Mouse (Mus musculus): ENCODE data around the gene B3gnt9. TPM values are rescaled to one million over a fixed set of nuclear protein-coding genes. Genes with fewer than 3 reads are reported as not detected.
"Not testable (repeated sequence)": the region's sequence is repeated elsewhere in the genome, so short reads cannot be mapped to it uniquely, and the experiment has no call there.

Gene B3gnt9
- total and polyA plus RNA-seq, 2 experiments from 2014 or later, result 6.8 to 11.4 TPM

DNA sequence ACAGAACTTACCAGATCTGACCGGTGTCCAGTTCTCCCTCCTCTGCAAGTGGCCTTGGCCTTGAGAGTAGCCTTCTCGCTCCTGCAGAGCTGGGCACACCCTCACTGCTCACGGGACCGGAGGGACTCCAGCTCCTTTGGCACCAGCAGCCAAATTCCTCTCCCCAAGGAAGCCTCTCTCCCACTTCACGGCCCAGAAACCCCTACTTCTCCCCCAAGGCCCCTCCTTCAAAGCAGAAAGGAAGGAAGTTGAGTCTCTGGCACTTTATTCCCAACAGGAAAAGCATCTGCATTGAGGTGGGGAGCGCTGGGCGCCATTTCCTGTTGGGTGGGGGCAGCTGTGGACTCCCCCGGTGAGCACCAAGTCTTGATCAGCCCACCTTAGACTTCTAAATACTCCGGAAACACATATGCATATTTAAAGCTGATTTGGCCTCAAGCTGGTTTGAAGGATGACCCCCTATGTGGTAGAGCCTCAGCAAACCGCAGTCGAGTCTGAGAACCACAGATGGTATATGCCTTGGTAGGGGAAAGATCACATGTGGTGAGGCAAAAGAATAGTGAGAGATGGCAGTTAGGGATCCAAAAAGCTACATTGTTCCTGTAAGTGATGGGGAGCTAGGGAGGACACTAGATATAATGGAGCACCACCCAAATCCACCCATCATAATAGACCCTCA is 41.1 kb upstream of the B3gnt9 start, which contains the start of gene Exoc3l:
Exoc3l (minus strand) TSS at position 207 of the 679 bp plus-strand sequence.
- Histone ChIP-seq H3K4me2 (ENCODE audit: low read depth) (peak within 1 kb of the TSS; percentile 89; the same call in 1 of the 2 replicates), H3K9ac (no peak within 1 kb of the TSS; the same call in 1 of the 2 replicates), H3K27ac (ENCODE audit: low read depth, low read length) (no peak within 1 kb of the TSS), H3K9me3 (ENCODE audit: low read length) (no peaks in the 10 kb centered on the region), H3K27me3 (ENCODE audit: insufficient read depth, low read length) (no peaks in the 10 kb centered on the region), H3K4me3 (ENCODE audit: low read depth, low read length) (no peak within 1 kb of the TSS), H3K36me3 (ENCODE audit: insufficient read depth) (peaks cover 13% of the 10 kb centered on the region), H3K4me1 (ENCODE audit: insufficient read depth) (peaks cover 11% of the 10 kb centered on the region; the same call in 1 of the 2 replicates)
- 76% methylated on average over 11 of the region's 11 CpGs for WGBS
- ATAC-seq (no peak), DNase-seq (no peak)
- no peak for TF ChIP-seq CTCF (IDR thresholded peaks at IDR 0.05; ENCODE audit: low read depth)

DNA sequence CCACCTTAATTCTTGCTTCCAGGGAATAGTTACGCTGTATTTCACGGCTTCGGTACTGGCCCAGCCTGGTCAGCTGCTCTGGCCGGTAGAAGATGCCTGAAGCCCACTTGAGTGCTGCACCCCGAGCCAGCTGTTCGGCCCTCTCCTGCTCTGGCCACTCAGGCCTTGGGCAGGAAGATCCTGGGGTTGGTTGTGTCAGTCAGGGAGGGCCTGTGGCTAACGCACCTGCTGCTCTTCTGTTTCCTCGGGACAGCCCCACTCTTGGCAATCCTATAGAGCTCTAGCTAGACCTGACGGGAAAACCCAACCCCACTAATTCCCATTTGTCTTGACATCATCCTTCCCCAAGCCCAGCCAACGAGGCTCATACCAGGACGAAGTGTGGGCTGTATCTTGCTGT is 40.3 kb upstream of the B3gnt9 start:
- no peak for ATAC-seq

GRCm38 (mm10) chr8:105294776-105295175 is 39.8 kb upstream of the B3gnt9 start:
- Histone ChIP-seq H3K9ac (no peak overlapping the region), H3K4me2 (ENCODE audit: low read depth) (no peak overlapping the region), H3K9me3 (ENCODE audit: low read length) (no peaks in the 10 kb centered on the region), H3K4me3 (ENCODE audit: low read depth, low read length) (no peak overlapping the region), H3K27me3 (ENCODE audit: insufficient read depth, low read length) (no peaks in the 10 kb centered on the region), H3K36me3 (ENCODE audit: insufficient read depth) (peaks cover under 1% of the 10 kb centered on the region), H3K27ac (ENCODE audit: low read depth, low read length) (no peak overlapping the region), H3K4me1 (ENCODE audit: insufficient read depth) (peaks cover 22% of the 10 kb centered on the region)
- TF ChIP-seq CTCF (IDR thresholded peaks at IDR 0.05; ENCODE audit: low read depth), result no peak
- no peak for ATAC-seq
- DNase-seq, result no peak
- 61% methylated on average over 9 of the region's 9 CpGs for WGBS

More for the DNA sequence above, 40.3 kb upstream of the B3gnt9 start:
- no peaks in the 10 kb centered on the region for H3K9me3 ChIP-seq (ENCODE audit: low read length)
- no peak overlapping the region for H3K27ac ChIP-seq (ENCODE audit: low read depth, low read length)
- WGBS, result 72% methylated on average over 11 of the region's 11 CpGs
- peaks cover 19% of the 10 kb centered on the region for H3K4me1 ChIP-seq (ENCODE audit: insufficient read depth)
- no peak for DNase-seq
- H3K4me2 ChIP-seq (ENCODE audit: low read depth), result no peak overlapping the region
- no peak for TF ChIP-seq CTCF (IDR thresholded peaks at IDR 0.05; ENCODE audit: low read depth)
- H3K36me3 ChIP-seq (ENCODE audit: insufficient read depth), result peaks cover 5% of the 10 kb centered on the region
- H3K4me3 ChIP-seq (ENCODE audit: low read depth, low read length), result no peak overlapping the region
- no peak overlapping the region for H3K9ac ChIP-seq
- H3K27me3 ChIP-seq (ENCODE audit: insufficient read depth, low read length), result no peaks in the 10 kb centered on the region

DNA sequence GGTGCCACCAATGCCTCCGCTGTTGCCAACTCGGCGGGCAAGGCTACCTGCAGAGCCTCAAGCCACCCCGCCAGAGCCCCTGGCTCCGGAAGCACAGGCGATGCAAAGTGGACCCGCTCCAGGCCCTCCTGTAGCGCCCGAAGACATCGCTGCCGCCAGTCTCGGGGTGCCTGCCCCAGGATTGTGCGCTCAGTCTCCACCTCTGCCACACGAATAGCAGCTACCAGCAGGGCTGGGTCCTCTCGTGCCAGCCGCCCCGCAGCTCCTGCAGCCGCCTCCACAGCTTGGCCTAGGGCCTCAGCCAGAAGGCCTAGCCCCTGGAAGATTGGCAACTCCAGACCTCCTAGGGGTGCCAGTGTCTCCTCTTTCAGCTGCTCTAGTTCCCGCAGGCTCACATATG is 38.5 kb upstream of the B3gnt9 start:
- H3K4me3 ChIP-seq (ENCODE audit: low read depth, low read length), result no peak overlapping the region
- DNase-seq (no peak), ATAC-seq (no peak)
- no peak overlapping the region for H3K27ac ChIP-seq (ENCODE audit: low read depth, low read length)
- no peak overlapping the region for H3K9ac ChIP-seq
- H3K9me3 ChIP-seq (ENCODE audit: low read length), result no peaks in the 10 kb centered on the region
- no peaks in the 10 kb centered on the region for H3K36me3 ChIP-seq (ENCODE audit: insufficient read depth)
- no peak for TF ChIP-seq CTCF (IDR thresholded peaks at IDR 0.05; ENCODE audit: low read depth)
- 74% methylated on average over 19 of the region's 19 CpGs for WGBS
- no peaks in the 10 kb centered on the region for H3K27me3 ChIP-seq (ENCODE audit: insufficient read depth, low read length)
- H3K4me2 ChIP-seq (ENCODE audit: low read depth), result no peak overlapping the region
- H3K4me1 ChIP-seq (ENCODE audit: insufficient read depth), result peaks cover 16% of the 10 kb centered on the region

- ATAC-seq (no peak), DNase-seq (no peak)
- Histone ChIP-seq H3K27me3 (ENCODE audit: insufficient read depth, low read length) (no peaks in the 10 kb centered on the region), H3K36me3 (ENCODE audit: insufficient read depth) (no peaks in the 10 kb centered on the region), H3K4me1 (ENCODE audit: insufficient read depth) (peaks cover 17% of the 10 kb centered on the region), H3K9me3 (ENCODE audit: low read length) (no peaks in the 10 kb centered on the region), H3K4me3 (ENCODE audit: low read depth, low read length) (no peak overlapping the region), H3K4me2 (ENCODE audit: low read depth) (no peak overlapping the region), H3K9ac (no peak overlapping the region), H3K27ac (ENCODE audit: low read depth, low read length) (no peak overlapping the region)
- 87% methylated on average over 7 of the region's 7 CpGs for WGBS
- TF ChIP-seq CTCF (IDR thresholded peaks at IDR 0.05; ENCODE audit: low read depth), result no peak
Observed at GRCm38 (mm10) chr8:105292471-105292870, 37.5 kb upstream of the B3gnt9 start.

DNA sequence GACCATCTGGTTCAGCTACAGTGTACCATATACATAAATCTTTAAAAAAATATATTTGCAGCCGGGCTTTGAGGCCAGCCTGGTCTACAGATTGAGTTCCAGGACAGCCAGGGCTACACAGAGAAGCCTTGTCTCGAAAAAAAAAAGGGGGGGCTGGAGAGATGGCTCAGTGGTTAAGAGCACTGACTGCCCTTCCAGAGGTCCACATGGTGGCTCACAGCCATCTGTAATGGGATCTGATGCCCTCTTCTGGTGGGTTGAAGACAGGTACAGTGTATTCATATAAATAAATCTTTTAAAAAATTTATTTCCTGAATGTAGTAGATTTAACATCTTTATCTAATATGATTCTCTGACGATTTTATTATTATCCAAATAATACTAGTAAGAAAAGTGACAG is 36.8 kb upstream of the B3gnt9 start:
- WGBS, result 70% methylated on average over 3 of the region's 3 CpGs
- not testable (repeated sequence) for H3K4me2 ChIP-seq (ENCODE audit: low read depth)

DNA sequence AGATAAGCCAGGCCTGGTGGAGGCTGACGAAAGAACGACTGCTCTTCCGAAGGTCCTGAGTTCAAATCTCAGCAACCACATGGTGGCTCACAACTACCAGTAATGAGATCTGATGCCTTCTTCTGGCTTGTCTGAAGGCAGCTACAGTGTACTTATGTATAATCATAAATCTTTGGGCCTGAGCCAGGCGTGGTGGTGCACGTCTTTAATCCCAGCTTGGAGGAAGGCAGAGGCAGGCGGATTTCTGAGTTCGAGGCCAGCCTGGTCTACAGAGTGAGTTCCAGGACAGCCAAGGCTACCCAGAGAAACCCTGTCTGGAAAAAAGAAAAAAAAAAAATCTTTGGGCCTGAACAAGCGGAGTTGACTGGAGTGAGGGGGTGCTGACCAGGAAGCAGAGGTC is 36.4 kb upstream of the B3gnt9 start:
- 89% methylated on average over 8 of the region's 8 CpGs for WGBS
- H3K36me3 ChIP-seq (ENCODE audit: insufficient read depth); H3K9ac ChIP-seq: not testable (repeated sequence)

More for the DNA sequence above, 36.8 kb upstream of the B3gnt9 start:
- H3K27ac ChIP-seq (ENCODE audit: low read depth, low read length); ATAC-seq; H3K36me3 ChIP-seq (ENCODE audit: insufficient read depth); H3K4me3 ChIP-seq (ENCODE audit: low read depth, low read length); DNase-seq; H3K9ac ChIP-seq; H3K9me3 ChIP-seq (ENCODE audit: low read length); H3K27me3 ChIP-seq (ENCODE audit: insufficient read depth, low read length): not testable (repeated sequence)
- H3K4me1 ChIP-seq (ENCODE audit: insufficient read depth), result peaks cover 21% of the 10 kb centered on the region

More for the DNA sequence above, 36.4 kb upstream of the B3gnt9 start:
- H3K4me2 ChIP-seq (ENCODE audit: low read depth); DNase-seq; H3K27ac ChIP-seq (ENCODE audit: low read depth, low read length); H3K9me3 ChIP-seq (ENCODE audit: low read length); ATAC-seq; H3K27me3 ChIP-seq (ENCODE audit: insufficient read depth, low read length); H3K4me3 ChIP-seq (ENCODE audit: low read depth, low read length): not testable (repeated sequence)
- H3K4me1 ChIP-seq (ENCODE audit: insufficient read depth), result peaks cover 26% of the 10 kb centered on the region

Data from forebrain, postnatal 0 days (tissue).